Mouse (Mus musculus) neural tube, embryonic 12.5 days (tissue): ENCODE measurements around the gene Olfr206. TPM values are rescaled to one million over a fixed set of nuclear protein-coding genes. Genes with fewer than 3 reads are reported as not detected.
"Not testable (repeated sequence)": the region's sequence is repeated elsewhere in the genome, so short reads cannot be mapped to it uniquely, and the experiment has no call there.

ENCODE experiments used
- ATAC-seq: fragments of 200-750 bp; cut with Nextera tagmentation; 2 replicates; pipeline ENCODE4 v1.8.0; 2017; ENCODE audit warnings: low read depth, mild to moderate bottlenecking, moderate TSS enrichment, moderate library complexity; ENCODE audit not compliant: low FRiP score
- H3K27ac ChIP-seq: fragments of 300-500 bp; sonication (generic); 2 replicates; pipeline ENCODE4 v1.5.1; 2016
- H3K27me3 ChIP-seq: fragments of 300-500 bp; sonication (generic); replicated peaks from 2 replicates; pipeline ENCODE4 v1.6.1; 2016; ENCODE audit warnings: mild to moderate bottlenecking
- H3K36me3 ChIP-seq: fragments of 300-500 bp; sonication (generic); 2 replicates; pipeline ENCODE4 v1.6.1; 2016; ENCODE audit warnings: mild to moderate bottlenecking
- H3K4me1 ChIP-seq: fragments of 300-500 bp; sonication (generic); 2 replicates; pipeline ENCODE4 v1.6.1; 2016
- H3K4me2 ChIP-seq: fragments of 300-500 bp; sonication (generic); replicated peaks from 2 replicates; pipeline ENCODE4 v1.6.1; 2016; ENCODE audit warnings: mild to moderate bottlenecking
- H3K4me3 ChIP-seq: fragments of 300-500 bp; sonication (generic); 2 replicates; pipeline ENCODE4 v1.5.1; 2016
- H3K9ac ChIP-seq: fragments of 300-500 bp; sonication (generic); 2 replicates; pipeline ENCODE4 v1.6.1; 2016; ENCODE audit warnings: mild to moderate bottlenecking
- H3K9me3 ChIP-seq: fragments of 300-500 bp; sonication (generic); 2 replicates; pipeline ENCODE4 v1.6.1; 2016; ENCODE audit warnings: mild to moderate bottlenecking
- WGBS: fragments of 180-500 bp; shearing (Covaris S2); methylation state at CpG from one replicate; pipeline ENCODE4 v1.1.7; 2016; 5-methylcytosine and 5-hydroxymethylcytosine counted together
- polyA plus RNA-seq: library from polyadenylated mRNA; unstranded; fragments of >200 nt; fragmentation: Nextera tagmentation; extraction: Ambion mirVana; gene quantifications from 2 replicates; pipeline ENCODE4 v1.2.1, GENCODE M21; 2016

The Olfr206 gene
- not detected in 2 replicates for polyA plus RNA-seq

DNA sequence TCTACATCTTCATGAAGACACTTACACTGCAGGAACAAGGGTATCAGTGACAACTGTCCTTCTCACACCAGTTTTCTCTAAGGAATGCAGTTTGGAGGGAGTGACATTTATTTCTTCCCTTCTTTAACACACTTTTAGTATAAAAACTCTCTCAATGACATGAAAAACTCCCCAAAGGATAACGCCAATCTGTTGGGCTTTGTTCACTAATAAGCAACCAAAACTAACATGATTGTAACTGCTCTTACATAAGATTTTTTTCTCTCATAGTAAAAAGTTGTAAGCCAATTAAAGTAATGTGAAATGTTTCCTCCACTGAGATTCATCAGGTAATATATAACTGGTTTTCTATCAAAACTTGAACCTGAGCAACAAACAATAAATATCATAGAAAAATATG lies at the start of gene Olfr206:
TSS of gene Olfr206 (minus strand) at position 101 of the 400 bp plus-strand sequence.
- Histone ChIP-seq H3K4me2 (no peak within 1 kb of the TSS), H3K27me3 (no peaks in the 10 kb centered on the region), H3K4me3 (no peak within 1 kb of the TSS), H3K27ac (no peak within 1 kb of the TSS), H3K9me3 (no peaks in the 10 kb centered on the region), H3K4me1 (no peaks in the 10 kb centered on the region), H3K36me3 (no peaks in the 10 kb centered on the region), H3K9ac (no peak within 1 kb of the TSS)
- 85% methylated on average over 1 of the region's 1 CpGs for WGBS
- ATAC-seq = no peak

DNA sequence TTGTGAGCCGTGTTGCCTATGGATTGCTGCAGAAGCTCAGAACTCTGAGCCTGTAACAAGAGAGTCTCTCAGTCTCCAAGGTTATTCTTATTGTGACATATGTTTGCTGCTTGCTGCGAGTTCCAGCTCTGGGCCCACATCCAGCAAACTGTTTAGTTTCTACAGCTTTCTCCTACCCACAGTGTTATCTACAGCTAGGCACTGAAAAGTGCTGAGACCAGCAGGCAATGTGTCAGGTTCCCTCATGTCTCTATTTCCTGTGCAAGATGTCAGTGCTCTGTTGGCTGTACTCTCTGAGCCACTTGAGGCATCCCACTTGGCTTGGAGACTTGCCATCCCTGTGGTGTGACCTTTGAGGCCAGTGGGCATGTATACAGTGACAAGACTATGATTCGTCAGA lies 44.3 kb upstream of the Olfr206 start:
- H3K4me2 ChIP-seq = no peak overlapping the region
- no peaks in the 10 kb centered on the region for H3K27me3 ChIP-seq
- 72% methylated on average over 3 of the region's 3 CpGs for WGBS
- no peak overlapping the region for H3K4me3 ChIP-seq
- ATAC-seq = no peak
- H3K9ac ChIP-seq = no peak overlapping the region
- H3K36me3 ChIP-seq = no peaks in the 10 kb centered on the region
- H3K4me1 ChIP-seq = no peaks in the 10 kb centered on the region
- no peak overlapping the region for H3K27ac ChIP-seq
- no peaks in the 10 kb centered on the region for H3K9me3 ChIP-seq

DNA sequence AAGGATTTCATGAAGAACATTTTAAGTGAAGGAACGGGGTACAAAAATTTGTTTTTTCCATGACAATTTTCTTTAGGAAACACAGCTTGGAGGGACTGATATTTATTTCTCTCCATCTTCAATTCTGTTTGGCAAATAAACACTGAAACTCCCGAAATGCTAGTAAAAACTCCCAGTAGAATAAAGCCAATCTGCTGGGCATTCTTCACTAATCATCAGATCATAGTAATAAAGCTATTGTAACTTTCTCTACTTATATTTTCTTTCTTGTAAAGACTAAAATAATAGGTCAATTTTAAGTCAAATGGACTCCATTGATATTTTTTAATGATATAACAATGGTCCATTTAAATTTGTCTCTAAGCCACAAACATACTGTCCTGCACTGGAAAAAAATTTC lies 14.8 kb upstream of the Olfr206 start, which contains the start of gene Olfr209:
TSS of gene Olfr209 (minus strand) at position 101 of the 400 bp plus-strand sequence.
- Histone ChIP-seq H3K27me3 (no peaks in the 10 kb centered on the region), H3K4me2 (no peak within 1 kb of the TSS), H3K9me3 (no peaks in the 10 kb centered on the region), H3K9ac (no peak within 1 kb of the TSS), H3K4me1 (no peaks in the 10 kb centered on the region), H3K36me3 (no peaks in the 10 kb centered on the region), H3K4me3 (no peak within 1 kb of the TSS), H3K27ac (no peak within 1 kb of the TSS)
- 88% methylated on average over 2 of the region's 2 CpGs for WGBS
- no peak for ATAC-seq

DNA sequence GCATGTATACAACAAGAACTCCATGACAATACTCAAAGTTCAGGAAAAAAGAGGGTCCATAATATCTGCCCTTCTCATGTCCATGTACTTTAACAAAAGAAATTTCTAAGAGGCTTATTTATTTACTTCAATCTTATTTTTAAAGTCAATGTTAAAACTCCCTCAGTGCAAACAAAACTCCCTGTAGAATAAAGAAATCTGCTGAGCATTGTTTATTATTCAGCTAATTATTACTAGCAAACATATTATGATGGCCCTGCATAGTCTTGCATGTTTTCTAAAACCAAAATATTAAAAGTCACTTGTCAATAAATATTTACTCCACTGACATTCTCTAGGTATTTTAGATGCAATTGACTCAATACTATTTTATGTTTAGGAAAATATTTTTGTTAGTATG lies 18.0 kb downstream of the Olfr206 start, which contains the start of gene Olfr205:
TSS of gene Olfr205 (minus strand) at position 101 of the 400 bp plus-strand sequence.
- H3K9ac ChIP-seq = no peak within 1 kb of the TSS
- H3K27me3 ChIP-seq = no peaks in the 10 kb centered on the region
- no peak within 1 kb of the TSS for H3K4me2 ChIP-seq
- no peaks in the 10 kb centered on the region for H3K4me1 ChIP-seq
- H3K4me3 ChIP-seq = no peak within 1 kb of the TSS
- ATAC-seq = no peak
- H3K9me3 ChIP-seq = no peaks in the 10 kb centered on the region
- H3K27ac ChIP-seq = no peak within 1 kb of the TSS
- no peaks in the 10 kb centered on the region for H3K36me3 ChIP-seq

DNA sequence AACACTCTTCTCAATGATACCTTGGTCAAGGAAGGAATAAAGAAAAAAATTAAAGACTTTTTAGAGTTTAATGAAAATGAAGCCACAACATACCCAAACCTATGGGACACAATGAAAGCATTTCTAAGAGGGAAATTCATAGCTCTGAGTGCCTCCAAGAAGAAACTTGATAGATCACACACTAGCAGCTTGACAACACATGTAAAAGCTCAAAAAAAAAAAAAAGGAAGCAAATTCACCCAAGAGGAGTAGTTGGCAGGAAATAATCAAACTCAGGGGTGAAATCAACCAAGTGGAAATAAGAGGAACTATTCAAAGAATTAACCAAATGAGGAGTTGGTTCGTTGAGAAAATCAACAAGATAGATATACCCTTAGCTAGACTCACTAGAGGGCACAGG lies 25.8 kb downstream of the Olfr206 start:
- ATAC-seq, H3K27me3 ChIP-seq, H3K27ac ChIP-seq, H3K36me3 ChIP-seq, H3K4me2 ChIP-seq, H3K4me3 ChIP-seq, H3K9ac ChIP-seq, H3K9me3 ChIP-seq, H3K4me1 ChIP-seq: not testable (repeated sequence)
- 73% methylated on average over 1 of the region's 1 CpGs for WGBS

DNA sequence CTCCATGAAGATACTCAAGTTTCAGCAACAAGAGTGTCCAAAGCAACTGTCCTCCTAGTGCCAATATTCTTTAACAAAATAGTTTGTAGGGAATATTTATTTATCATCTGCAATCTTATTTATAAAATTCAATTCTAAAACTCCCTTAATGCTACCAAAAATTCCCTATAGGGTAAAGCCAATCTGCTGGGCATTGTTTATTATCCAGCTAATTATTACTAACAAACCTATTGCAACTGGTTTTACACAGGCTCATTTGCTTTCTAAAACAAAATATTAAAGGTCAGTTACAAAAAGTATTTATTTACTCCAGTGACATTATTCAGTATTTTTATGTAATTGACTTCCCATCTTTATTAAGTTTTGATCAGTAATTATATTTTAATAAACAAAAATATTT lies 30.9 kb downstream of the Olfr206 start, which contains the start of gene Olfr204:
TSS of gene Olfr204 (minus strand) at position 101 of the 400 bp plus-strand sequence.
- Histone ChIP-seq H3K9me3 (no peaks in the 10 kb centered on the region), H3K27ac (no peak within 1 kb of the TSS), H3K36me3 (no peaks in the 10 kb centered on the region), H3K27me3 (no peaks in the 10 kb centered on the region), H3K4me3 (no peak within 1 kb of the TSS), H3K9ac (no peak within 1 kb of the TSS), H3K4me1 (no peaks in the 10 kb centered on the region), H3K4me2 (no peak within 1 kb of the TSS)
- no peak for ATAC-seq

DNA sequence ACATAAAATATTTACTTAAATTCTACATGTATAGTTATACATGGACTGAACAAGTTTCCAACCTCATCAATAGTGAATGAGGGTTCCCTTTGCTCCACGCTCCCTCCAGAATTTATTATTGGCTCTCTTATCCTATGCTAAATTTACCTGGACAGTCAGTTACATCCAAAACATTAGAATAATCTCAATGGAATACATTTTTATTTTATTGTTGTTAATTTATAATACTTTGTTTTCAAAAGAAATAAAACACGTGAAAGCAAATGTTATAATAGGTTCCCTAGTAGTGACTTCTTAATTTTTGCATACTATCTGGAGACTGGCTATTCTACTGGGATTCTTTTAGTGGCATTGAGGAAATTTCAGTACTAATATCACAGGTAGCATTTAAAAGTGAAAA lies 50.5 kb downstream of the Olfr206 start, which contains the start of gene Olfr203:
TSS of gene Olfr203 (plus strand) at position 301 of the 400 bp plus-strand sequence.
- ATAC-seq = no peak
- no peak within 1 kb of the TSS for H3K4me3 ChIP-seq
- H3K4me2 ChIP-seq = no peak within 1 kb of the TSS
- no peaks in the 10 kb centered on the region for H3K36me3 ChIP-seq
- H3K4me1 ChIP-seq = no peaks in the 10 kb centered on the region
- H3K9ac ChIP-seq = no peak within 1 kb of the TSS
- H3K27ac ChIP-seq = no peak within 1 kb of the TSS
- no peaks in the 10 kb centered on the region for H3K9me3 ChIP-seq
- 88% methylated on average over 2 of the region's 2 CpGs for WGBS
- no peaks in the 10 kb centered on the region for H3K27me3 ChIP-seq

Other genes starting within 250 kb of the Olfr206 start
- gene Olfr193, start 237.4 kb downstream of the Olfr206 start, polyA plus RNA-seq = not detected in 2 replicates
- gene Olfr194, start 228.2 kb downstream of the Olfr206 start, polyA plus RNA-seq = not detected in 2 replicates
- not detected in 2 replicates for gene Olfr195, start 202.2 kb downstream of the Olfr206 start, polyA plus RNA-seq
- gene Olfr196, start 178.8 kb downstream of the Olfr206 start, polyA plus RNA-seq = not detected in 2 replicates
- not detected in 2 replicates for gene Olfr198, start 145.7 kb downstream of the Olfr206 start, polyA plus RNA-seq
- not detected in 2 replicates for gene Olfr199, start 129.5 kb downstream of the Olfr206 start, polyA plus RNA-seq
- not detected in 2 replicates for gene Olfr201, start 76.6 kb downstream of the Olfr206 start, polyA plus RNA-seq
- not detected in 2 replicates for gene Olfr202, start 62.5 kb downstream of the Olfr206 start, polyA plus RNA-seq
- not detected in 2 replicates for gene Olfr203, start 50.4 kb downstream of the Olfr206 start, polyA plus RNA-seq
- gene Olfr204, start 31.0 kb downstream of the Olfr206 start, polyA plus RNA-seq = not detected in 2 replicates
- gene Olfr205, start 18.1 kb downstream of the Olfr206 start, polyA plus RNA-seq = not detected in 2 replicates
- gene Olfr209, start 14.7 kb upstream of the Olfr206 start, polyA plus RNA-seq = not detected in 2 replicates
- gene Gabrr3, start 58.1 kb upstream of the Olfr206 start, polyA plus RNA-seq = 0.06 TPM in 1 of 2 replicates, not detected in the other
- gene Riox2, start 122.5 kb upstream of the Olfr206 start, polyA plus RNA-seq = 20.1 and 20.9 TPM in 2 replicates